Mouse (Mus musculus) right cerebral cortex, adult 2 months (tissue): ENCODE results near the gene Intu.

Source experiments
- DNase-seq, 2 experiments: peaks; one replicate each; pipeline ENCODE4 v3.0.0; 2021 to 2022; ENCODE audit warnings: low spot score in 2 of 2

The Intu gene

GRCm38 (mm10) chr3:40683171-40683570 is 152.1 kb downstream of the Intu start:
- no peak for DNase-seq

GRCm38 (mm10) chr3:40685855-40686515 is 154.9 kb downstream of the Intu start:
- DNase-seq, result peak in 1 of 2 experiments; percentile 8

DNA sequence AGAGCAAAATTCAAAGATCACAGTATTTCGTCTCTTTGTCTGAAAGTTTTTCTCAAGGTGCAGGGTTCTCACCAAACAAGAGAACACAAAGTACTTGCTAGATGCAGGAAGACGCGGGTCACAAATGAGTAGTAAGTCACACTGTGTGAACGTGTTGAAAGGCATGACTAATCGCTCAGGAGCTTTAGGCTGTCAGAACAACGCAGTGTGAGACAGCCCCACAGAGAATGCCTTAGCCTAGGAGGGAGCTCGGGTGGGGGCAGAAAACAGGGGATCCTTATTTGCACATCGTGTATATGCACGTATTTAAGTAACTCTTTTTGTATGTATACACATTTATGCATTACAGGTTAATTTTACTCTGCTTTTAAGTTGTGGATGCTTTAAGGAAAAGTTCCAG is 155.8 kb downstream of the Intu start:
- no peak for DNase-seq

DNA sequence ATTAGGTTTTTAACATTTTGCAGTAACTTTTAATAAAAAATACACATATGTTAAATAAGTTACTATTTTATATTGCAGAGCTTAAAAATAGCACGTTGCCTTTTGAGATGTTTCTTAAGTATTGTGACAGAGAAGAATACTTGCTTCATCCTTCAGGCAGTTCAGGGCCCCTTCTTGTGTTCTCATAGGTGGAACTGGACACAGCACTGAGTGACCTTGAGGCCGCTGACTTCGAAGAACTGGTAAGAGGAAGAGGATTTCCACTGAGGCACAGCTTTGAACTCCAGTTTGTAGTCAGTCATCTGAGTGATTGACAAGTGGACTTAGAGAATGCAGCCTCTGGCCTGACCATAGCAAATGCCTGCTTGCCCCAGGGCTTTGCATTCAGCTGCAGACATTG is 156.5 kb downstream of the Intu start:
- no peak for DNase-seq

- DNase-seq, result no peak
These were observed 160.5 kb downstream of the Intu start for GRCm38 (mm10) chr3:40691566-40691965.

DNA sequence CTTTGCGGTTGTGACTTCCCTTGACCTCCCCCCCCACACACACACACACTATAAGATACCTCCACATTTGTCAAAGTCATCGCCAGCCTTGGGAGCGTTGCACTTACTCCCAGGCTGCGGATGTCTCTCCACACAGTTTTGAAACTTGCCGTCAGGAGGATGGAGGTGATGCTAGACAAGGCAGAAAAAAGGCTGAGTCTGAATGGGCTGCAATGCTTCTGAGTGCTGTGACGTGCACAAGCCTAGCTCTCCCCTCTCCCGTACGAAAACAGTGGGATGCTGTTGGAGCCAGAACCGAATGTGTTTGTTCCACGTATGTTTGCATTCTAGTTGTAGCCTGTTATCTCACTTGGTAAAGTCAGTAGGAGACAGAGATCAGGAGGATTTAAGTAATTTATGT is 162.3 kb downstream of the Intu start:
- no peak for DNase-seq

DNA sequence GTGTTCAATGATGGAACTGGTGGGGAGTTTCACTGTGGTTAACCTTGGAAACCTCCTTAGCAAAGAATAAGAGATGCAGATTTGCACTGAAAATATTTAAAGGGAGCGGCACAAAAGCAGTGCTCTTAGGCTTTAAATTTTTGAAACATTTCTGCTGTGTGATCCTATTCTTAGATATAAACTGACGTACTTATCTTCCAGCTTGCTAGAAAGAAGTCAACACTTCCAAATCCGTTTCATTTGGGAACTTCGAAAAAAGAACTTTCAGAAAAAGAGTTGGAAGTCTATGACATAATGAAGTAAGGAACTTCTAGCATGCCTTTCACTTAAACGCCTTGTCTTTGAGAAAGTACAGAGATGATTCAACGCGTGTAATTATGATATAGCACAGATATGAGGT is 162.9 kb downstream of the Intu start:
- DNase-seq, result no peak

GRCm38 (mm10) chr3:40694438-40694837 is 163.4 kb downstream of the Intu start:
- no peak for DNase-seq

DNA sequence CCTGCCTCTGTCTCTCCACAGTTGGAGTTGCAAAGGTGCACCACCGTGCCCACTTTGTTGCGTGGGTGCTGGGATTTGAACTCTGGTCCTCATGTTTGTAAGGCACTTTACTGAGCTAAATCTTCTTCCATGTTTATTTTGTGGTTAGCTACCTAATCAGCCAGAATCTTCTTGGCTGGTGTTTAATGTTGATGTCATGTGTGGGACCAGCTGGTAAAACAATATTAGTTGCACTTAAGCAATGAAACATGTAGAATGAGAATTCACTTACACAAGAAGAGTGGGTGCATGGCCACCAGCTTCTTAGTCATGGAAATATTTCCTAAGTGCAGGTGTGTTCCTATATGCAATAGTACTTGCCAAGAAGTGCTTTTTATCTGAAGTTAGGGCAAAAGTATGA is 164.1 kb downstream of the Intu start:
- DNase-seq, result no peak

- DNase-seq, result no peak
These were observed 167.7 kb downstream of the Intu start for GRCm38 (mm10) chr3:40698834-40699233.

DNA sequence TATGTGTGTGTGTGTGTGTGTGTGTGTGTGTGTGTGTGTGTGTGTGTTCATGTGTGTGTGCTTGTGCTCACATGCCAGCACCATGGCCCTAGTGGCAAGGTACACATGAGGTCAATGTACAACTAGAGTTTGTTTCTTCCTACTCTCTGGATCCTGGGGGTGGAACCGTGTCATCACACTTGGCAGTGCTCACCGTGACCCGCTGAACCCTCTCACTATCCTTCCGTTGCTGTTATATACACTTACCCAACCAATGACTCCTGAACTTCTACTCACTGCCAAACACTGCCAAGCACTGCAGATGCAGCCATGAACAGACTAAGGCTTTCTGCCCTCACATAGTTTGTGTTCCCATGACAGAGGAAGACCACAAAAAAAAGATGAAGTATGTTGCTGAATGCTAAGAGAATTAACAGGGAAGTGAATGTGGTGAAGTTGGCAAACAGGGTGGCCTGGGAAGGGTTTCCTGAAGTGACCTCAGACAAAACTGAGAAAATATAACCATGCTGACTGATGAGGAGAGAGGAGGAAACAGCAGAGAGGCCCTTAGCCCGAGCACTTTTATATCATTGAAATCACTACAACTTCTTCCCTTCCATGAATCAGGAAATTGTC is 173.8 kb downstream of the Intu start:
- no peak for DNase-seq

DNA sequence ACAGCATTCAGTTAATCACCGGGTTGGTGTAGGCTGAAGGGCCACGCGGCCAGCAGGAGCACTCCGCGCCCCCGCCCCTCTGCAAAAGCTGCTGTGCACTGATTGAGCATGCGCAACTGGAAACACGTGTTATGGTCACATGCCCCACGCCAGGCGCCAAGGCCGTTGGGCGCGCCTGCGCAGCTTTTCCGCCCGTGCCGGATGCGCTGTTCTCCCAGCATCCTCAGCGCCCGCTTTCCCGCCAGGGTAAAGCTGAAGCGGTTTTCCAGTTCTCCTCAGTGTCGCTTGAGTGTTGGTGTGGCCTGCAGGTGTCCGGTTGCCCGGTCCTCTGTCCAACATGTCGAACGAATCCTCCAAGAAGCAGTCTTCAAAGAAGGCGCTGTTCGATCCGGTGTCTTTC is 177.6 kb downstream of the Intu start, which contains the start of gene Slc25a31:
Gene Slc25a31, plus strand, starts transcription at position 201 of the 400 bp plus-strand sequence.
- DNase-seq, result no peak

GRCm38 (mm10) chr3:40716056-40716455 is 185.0 kb downstream of the Intu start:
- no peak for DNase-seq

DNA sequence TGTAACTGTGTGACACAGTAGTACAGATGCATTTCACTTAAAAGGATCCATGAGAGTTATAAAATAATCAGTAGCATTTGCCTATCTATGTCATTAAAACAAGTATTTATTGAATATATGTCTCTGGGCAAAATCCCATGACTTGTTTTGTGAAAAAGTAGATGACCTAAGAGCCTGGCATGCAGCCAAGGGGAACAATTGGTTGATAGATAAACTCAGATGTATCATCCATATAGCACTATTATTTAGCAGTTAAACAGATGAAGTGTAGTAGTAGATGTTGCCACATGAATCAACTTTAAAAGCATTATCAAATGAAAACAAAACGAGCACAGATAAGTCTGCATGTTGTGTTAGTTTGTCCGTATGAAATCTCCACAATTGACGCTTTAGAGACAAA is 187.9 kb downstream of the Intu start:
- DNase-seq, result no peak

GRCm38 (mm10) chr3:40738381-40738912 is 207.4 kb downstream of the Intu start:
- no peak for DNase-seq

- DNase-seq, result no peak
These were observed 213.1 kb downstream of the Intu start, which contains the start of gene Hspa4l for GRCm38 (mm10) chr3:40744024-40744835. Gene Hspa4l, plus strand, starts transcription at chr3:40744495.

- DNase-seq, result peak; percentile 87 to 89
These were observed 214.0 kb downstream of the Intu start for GRCm38 (mm10) chr3:40744836-40745660.

GRCm38 (mm10) chr3:40745661-40746547 is 214.8 kb downstream of the Intu start:
- DNase-seq, result peak in 1 of 2 experiments; percentile 38
